Mouse (Mus musculus): ENCODE results near the gene Rassf4. TPM values are rescaled to one million over a fixed set of nuclear protein-coding genes. Genes with fewer than 3 reads are reported as not detected.

Gene Rassf4
- total RNA-seq, 2 experiments from 2014 or later = 5.1 to 5.2 TPM

DNA sequence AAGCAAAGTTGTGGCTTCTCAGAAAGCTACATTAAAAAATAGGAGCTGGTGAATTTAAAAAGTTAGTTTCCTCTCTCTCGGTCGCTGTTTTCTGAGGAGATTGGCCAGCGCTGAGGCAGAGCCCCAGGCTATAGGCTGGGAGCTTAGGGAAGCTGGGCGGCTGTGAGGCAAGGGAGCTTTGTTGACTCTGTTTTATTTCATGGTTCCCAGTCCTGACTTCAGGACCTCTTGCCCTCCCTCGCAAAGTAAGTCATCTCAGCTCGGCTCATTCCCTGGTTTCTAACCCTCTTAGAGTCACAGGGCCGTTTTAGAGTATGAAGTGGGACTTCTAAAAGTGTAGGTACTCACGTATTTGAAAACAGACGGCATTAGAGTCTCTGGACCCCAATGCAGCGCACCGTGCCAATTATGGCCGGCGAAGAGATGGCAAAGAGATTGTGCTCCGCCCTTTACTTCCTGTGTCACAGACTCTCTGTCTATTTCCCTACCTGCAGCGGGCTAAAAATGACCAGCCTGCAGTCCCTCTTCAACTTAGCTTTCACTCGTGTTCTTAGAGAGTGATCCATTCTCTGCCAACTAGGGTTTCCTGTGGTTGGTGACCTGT lies 633 bp upstream of the Rassf4 start:
- intact Hi-C loops (cut with DNase I; ENCODE audit: low total_unique reads) = no loop called here

DNA sequence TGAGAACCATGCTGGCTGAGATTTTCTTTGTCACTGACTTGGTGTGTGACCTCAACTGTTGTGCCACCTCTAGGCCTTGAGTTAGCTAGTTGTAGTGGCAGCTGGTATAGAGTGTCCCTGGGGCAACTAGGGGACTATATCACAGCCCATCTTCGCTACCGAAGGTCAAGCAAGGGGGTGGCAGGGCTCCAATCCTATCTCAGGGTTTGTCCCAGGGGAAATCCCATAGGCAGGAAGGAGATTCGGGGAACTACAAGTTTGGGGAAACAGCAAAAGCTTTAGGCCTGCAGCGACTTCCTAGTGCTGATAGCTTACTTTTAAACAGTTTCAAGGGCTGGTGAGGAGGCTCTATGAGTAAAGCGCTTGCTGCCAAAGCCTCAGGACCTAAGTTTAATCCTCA lies 1.4 kb downstream of the Rassf4 start:
- no peak for DNase-seq
- intact Hi-C loops (cut with DNase I; ENCODE audit: low total_unique reads) = no loop called here

More for the DNA sequence above, 633 bp upstream of the Rassf4 start:
- no peak for DNase-seq

DNA sequence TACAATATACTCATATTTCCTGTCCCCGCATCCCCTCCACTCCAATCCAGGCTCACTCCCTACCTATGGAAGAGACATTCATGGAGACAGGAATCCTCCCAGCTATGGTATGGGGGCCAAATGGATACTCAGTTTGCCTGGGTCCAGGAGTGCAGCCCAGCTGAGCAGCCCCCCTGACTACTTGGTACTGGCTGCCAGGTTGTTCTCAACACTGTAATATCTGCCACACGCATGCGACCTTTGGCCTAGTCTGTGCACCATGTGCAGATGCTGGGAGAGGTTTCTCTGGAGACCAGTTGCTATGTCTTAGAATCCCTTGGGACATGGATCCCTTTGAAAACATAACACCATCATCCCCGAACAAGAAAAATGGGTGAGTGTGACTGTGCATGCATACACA lies 2.0 kb downstream of the Rassf4 start:
- DNase-seq = no peak
- intact Hi-C loops (cut with DNase I; ENCODE audit: low total_unique reads) = no loop called here

DNA sequence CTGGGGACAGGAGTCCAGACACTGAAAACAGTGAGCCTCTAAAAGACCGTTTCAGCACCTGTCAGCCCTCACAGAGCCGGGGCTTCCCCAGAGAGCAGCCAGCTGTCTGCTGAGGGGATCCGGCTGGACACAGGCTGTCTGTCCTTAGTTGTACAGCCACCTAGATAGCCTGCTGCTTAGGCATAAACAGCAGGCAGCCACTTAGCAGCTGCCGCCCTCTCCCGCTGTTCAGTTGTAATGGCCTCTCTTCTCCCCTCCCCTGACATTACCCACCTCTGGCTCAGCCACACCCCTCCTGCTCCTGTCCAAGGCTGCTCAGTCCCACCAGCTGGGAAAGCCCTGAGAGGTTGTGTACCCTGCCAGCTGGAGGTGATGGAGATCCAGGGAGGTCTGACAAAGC lies 2.7 kb downstream of the Rassf4 start:
- intact Hi-C loops (cut with DNase I; ENCODE audit: low total_unique reads) = no loop called here
- DNase-seq = peak; percentile 46

DNA sequence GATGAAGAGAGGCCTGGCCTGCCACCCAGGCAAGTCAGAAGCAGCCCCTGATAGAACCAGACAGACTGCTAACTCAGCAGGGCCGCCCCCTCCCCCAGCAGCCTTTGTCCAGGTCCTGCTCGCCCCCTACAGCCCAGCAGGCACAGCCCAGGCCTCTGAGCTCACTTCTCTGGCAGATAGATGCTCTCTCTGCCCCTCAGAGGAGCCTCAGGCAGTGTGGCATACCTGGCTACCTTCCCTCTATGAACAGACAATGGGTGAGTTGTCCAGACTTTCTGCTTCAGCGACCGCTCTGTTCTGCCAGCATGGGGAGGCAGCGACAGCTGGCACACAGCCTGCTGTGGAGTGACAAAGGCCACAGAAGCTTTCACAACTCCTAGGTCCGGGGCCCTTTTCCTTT lies 3.6 kb downstream of the Rassf4 start:
- no peak for DNase-seq
- intact Hi-C loops (cut with DNase I; ENCODE audit: low total_unique reads) = no loop called here

DNA sequence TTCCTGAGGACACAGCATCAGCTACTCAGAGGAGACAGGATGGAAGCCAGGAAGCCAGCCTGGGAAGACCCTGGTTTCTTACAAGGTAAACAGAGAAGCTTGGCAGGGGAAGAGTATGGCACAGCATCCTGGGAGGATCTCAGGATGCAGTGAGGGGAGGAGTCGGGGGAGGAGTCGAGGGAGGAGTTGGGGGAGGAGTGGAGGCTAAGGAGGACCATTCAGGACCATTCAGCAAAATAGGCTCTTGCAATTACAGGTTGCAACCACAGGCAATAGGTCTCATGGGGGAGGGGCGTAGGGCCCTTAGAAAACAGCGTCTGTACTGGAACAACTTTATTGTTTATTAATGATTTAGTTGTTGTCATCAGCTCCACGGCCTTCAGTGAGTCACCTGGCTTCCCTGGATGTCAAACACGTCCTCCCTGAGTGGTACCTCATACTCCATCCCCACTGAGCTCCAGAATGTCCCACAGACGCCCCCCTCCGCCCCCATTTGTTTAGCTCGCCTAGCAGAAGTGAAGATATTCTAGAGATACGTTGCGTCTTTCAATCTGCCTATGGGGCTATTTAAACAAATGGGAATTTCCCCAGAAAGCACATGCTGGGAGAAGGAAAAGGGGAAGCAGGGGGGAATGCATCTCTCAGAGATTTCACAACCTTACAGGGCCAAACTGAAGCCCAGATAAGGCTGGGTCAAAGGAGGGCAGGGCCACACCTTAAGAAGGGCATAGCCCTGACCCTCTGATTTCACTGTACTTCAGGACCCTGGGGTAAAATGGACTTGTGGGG lies 4.9 kb downstream of the Rassf4 start:
- DNase-seq = no peak
- intact Hi-C loops (cut with DNase I; ENCODE audit: low total_unique reads) = no loop called here

DNA sequence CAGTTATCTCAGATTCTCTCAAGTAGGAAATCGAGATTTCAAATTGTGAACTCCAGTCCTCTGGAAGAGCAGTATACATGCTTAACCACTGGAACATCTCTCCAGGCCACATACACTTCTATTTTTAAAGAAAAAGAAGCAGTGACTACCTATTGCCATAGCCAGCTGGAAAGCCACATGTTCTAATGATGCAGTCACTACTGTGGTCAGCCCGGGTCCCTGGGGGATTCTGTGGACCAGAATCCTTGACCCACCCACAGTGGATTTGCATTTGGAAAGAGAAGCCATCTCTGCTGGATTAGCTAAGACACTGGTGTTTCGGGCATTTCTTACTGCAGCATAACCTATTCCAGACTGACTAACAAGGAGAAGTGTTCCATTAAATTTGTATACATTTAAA lies 6.4 kb downstream of the Rassf4 start:
- no peak for DNase-seq
- intact Hi-C loops (cut with DNase I; ENCODE audit: low total_unique reads) = no loop called here

DNA sequence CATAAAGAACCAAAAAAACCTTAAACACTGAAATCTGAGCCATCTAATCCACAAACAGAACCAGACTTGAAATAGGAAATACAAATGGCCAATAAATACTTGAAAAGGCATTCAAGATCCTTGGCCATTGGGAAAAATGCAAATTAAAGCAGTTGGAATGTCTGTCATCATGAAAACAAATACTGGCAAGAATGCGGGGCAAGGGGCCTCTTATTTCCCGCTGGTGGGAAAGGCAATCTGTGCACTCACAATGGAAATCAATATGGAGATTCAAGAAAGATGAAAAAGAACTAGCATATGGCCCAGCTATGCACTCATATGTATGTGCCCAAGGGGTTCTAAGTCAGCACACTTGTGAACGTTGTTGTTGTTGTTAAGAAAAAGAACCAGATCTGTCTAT lies 6.9 kb downstream of the Rassf4 start:
- intact Hi-C loops (cut with DNase I; ENCODE audit: low total_unique reads) = no loop called here

DNA sequence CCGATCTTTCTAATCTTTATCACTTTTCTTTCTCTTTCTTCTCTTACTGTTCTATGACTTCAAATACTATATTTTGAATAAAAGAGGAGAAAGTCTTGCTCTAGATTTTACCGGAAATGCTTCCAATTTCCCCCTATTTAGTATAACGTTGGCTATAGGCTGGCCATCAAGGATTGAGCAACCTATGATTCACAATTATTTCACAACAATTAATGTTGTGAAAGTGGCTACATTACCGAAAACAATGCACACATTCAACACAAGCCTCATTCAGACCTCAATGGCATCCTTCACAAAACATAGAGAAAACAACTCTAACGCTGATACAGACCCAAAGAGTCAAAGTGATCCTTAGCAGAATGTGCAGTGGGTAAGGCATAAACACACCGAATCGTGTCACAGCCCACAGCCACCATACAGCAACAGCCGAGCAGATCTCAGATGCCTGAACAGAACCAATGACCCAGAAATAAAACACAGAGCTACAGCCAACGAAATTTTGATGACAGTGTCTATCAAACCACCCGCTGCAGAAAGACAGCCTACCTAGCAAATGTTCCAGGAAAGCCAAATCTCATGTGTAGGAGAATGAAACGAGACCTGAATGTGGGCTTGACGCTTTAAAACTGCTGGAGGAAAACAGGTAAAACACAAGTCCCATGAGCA lies 7.5 kb downstream of the Rassf4 start:
- intact Hi-C loops (cut with DNase I; ENCODE audit: low total_unique reads) = no loop called here
- no peak for DNase-seq

More for the DNA sequence above, 6.9 kb downstream of the Rassf4 start:
- no peak for DNase-seq

DNA sequence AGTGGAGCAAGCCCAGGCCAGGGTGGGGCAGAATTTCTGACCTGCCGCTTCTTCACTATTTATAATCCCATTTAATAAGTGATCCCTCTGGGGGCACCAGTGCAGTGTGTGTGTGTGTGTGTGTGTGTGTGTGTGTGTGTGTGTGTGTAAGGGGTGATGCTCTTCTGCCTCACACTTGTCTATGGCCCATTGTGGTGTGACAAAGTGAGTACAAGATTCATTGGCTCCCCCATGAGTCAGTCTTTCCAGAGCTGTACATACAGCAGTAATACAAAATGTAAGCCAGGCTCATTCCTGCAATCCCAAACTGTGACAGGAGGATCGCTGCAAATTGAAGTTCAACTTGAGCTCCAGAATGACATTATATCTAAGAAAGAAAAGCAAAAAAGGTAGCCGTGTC lies 8.9 kb downstream of the Rassf4 start:
- DNase-seq = no peak
- intact Hi-C loops (cut with DNase I; ENCODE audit: low total_unique reads) = no loop called here

DNA sequence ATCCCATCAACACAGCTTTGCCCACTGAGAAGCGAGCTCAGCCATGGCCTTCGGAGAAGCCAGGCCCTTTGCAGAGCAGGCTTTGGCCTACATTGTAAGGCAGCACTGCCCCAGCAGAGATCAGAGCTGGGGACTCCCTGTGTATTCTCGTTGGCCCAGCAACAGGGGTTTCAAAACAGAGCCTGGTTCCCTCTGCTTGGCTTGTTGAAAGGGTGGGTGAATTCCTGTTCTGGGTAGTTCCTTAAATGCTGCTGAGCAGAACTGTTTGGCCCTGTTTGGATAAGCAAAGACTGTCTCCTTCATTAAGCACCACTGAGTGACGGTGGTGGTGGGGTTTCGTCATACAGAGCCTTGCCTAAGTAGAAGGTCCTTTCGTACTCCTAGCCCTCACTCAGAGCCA lies 9.7 kb downstream of the Rassf4 start:
- intact Hi-C loops (cut with DNase I; ENCODE audit: low total_unique reads) = no loop called here
- DNase-seq = no peak

DNA sequence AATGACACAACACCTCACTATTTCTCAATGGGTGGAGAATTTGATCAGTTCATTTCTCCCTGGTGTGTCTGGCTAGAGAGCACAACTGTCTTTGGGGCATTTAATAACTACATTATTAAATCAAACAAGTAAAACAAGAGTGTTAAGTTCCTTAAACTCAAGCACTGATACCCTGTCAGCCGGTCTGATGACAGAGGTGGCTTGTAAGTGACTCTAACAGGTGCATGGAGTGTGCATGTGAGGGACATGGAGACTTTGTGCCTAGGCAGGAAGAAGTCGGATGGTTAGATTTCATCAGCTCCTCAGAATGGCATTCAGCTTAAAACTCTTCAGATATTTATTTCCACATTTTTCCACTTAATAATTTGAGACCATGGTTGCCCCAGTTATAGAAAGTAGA lies 10.4 kb downstream of the Rassf4 start:
- no peak for DNase-seq
- intact Hi-C loops (cut with DNase I; ENCODE audit: low total_unique reads) = no loop called here

DNA sequence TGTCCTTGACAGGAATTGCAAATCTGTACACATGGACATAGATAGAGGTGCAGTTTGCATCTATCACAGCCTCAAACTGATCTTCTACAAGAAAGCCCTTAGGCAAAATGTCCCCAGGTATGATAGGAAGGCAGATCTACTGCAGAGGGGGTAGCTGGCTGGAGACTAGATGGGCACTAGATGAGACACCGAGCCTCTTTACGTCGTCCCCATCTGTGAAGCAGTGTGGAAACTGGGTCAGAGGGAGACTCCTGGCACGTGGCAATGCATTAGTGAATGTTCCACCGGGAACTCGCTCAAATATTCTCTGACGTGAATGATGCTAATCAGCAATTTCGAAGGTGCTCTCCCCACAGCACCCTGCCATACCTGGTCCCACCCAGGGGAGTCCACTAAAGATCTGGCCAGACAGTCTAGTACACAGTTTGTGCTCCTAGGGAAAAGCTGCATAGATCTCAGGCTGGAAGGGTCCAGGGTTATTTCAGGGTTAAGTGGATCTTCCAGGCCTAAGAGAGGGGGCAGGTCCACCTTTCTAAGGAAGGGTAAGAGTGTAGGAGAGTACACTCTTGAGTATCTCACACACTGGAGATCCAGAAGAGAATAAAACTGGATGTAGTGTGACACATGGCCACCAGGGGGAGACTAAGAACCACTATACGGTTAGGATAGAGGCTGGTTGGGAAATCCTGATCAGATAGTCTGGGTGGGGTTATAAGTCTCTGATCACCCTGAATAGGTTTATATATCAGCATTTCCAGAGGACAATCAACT lies 19.9 kb downstream of the Rassf4 start:
- peak; percentile 46 for DNase-seq
- intact Hi-C loops (cut with DNase I; ENCODE audit: low total_unique reads) = no loop called here

DNA sequence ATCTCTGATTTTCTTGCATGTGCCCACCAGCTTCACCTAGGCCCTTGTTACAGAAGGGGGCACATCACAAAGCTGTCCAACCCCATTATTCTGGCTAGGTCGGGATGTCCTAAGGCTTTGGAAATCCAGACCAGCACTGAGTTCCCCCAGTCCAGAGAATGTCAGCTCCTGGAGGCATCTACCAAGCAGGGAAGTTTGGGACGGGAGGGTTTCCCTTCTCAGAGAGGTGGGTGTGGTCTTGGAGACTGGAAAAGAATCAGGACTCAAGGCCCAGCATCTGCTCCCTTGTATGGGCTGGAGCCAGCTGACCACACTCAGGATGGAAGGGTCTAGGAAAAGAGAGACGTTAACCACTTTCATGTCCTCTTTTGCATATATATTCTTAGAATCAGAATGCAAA lies 20.6 kb downstream of the Rassf4 start:
- intact Hi-C loops (cut with DNase I; ENCODE audit: low total_unique reads) = no loop called here
- DNase-seq = no peak

DNA sequence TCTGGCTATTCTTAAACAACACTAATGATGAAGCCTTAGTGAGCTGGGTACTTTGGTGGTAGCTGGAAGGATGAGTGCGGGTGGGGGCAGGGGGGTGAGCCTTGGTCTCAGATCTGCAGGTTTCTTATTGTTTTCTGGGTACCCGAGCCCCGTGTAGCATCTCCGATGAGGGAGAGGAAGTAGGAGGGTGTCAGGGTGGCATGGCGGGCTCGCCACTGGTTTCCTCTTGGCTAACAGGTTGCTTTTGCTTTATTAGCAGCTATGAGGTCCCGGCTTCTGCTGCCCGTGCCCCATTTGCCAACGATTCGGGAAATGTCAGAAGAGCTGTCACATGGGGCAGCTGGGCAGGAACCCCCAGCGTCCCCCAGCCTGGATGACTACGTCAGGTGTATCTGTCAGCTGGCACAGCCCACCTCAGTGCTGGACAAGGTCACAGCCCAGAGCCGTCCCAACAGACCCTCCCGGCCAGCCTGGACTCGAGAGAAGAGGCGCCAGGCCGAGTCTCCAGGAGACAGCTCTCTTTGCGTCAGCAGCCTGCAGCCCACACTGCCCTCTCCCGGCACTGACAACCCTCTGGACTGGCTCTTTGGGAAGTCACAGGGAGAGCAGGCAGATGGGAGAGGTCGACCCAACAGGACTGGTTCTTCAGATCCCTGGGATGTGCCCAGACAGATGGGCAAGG lies 22.2 kb downstream of the Rassf4 start:
- intact Hi-C loops (cut with DNase I; ENCODE audit: low total_unique reads) = no loop called here
- peak; percentile 50 for DNase-seq

DNA sequence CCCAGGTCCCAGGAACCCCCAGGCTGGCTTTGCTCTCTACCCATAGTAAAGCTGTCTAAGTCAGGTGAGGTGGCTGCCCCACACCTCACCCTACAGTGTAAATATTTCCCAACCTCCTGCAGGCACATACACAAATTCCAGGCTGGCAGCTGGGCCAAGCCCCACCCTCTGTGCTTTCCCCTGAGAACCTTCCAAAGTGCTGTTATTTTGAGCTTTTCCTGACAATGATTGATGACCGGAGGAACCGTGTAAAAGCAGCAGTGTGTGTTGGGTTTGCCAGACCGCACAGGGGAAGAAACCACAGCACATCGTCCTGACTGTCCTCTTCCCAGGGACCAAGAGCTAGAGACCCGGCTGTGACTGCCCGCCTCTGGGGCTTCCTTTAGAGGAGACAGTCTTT lies 23.3 kb downstream of the Rassf4 start, which contains the start of gene Depp1:
TSS of gene Depp1 (plus strand) at position 204 of the 400 bp plus-strand sequence.
- DNase-seq = no peak
- intact Hi-C loops (cut with DNase I; ENCODE audit: low total_unique reads) = no loop called here

DNA sequence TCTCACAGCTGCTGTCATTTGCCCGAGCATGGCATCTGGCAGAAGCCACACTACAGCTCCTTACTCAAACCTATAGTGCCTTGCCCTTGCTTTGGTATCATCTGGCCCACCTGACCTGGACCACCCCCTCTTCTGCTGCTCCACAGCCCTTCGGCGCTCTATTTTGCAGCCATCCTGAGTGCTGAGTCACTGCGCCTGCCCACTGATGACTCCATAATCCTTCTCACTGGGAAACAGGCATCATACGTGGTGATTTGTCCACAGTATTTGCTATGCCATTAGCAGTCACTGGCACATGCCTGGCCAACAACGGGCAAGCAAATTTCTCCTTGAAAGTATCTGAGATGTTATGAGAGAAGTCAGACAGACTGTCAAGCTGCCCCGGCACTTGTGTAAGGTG lies 23.9 kb downstream of the Rassf4 start:
- no peak for DNase-seq
- intact Hi-C loops (cut with DNase I; ENCODE audit: low total_unique reads) = no loop called here

DNA sequence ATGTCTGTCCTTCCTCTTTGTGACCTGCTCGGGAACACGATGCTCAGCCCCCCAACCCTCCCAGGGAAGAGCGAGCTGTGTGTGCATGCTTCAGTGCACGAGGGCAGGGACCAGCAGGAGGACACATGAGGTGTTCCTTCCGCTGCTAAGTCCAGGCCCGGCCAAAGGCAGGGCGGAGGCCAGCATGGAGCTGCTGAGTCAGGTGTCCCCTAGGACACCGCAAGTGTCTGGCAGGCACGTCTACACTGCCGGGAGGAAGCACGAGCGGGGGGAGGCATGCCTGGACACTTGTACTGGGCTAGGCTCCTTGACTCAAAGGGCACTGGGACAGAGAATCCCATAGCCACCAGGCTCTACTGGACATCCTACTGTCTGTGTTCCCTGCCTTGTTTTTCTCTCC lies 26.0 kb downstream of the Rassf4 start:
- intact Hi-C loops (cut with DNase I; ENCODE audit: low total_unique reads) = no loop called here

DNA sequence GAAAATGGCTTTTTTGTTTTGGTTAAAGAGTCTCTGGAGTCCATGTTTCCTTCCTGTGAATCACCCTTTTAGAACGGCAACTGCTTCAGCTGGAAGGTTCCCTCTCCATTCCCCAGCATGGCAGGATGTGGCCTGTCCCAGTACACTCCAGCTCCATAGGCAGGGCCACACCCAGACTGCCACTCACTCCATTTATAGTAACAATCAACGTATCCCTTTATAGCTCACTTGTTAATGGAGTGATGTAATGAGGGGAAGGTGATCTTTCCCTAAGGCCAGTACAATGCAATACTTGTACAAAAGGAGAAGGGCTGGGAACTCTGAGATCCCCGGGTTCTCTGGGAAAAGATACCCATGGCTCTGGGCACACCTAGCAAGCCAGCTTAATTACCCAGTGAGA lies 29.4 kb downstream of the Rassf4 start:
- intact Hi-C loops (cut with DNase I; ENCODE audit: low total_unique reads) = no loop called here
- no peak for DNase-seq

More for the DNA sequence above, 26.0 kb downstream of the Rassf4 start:
- DNase-seq = peak; percentile 72

DNA sequence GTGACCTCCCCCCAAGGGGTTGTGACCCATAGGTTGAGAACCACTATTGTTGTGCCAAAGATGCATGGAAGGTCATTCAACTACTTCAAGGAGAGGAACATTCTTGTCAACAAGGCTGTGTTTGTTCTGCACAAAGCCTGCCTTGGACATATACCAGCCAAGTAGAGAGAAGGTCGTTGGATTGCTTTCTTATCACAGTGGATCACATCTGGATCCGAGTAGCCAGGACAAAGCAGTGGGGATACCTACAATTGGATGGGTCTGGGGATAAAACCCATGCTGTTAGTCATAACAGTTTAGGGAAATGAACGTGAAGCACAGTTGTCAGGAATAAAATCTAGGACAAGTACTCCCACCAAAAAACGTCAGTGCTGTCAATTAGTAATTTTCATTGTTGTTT lies 29.9 kb downstream of the Rassf4 start:
- intact Hi-C loops (cut with DNase I; ENCODE audit: low total_unique reads) = no loop called here

More for the DNA sequence above, 29.9 kb downstream of the Rassf4 start:
- DNase-seq = no peak

All from gastrocnemius, postnatal 14 days (tissue).